Mouse (Mus musculus): ENCODE results near the gene Slc34a3.
"Not testable (repeated sequence)": the region's sequence is repeated elsewhere in the genome, so short reads cannot be mapped to it uniquely, and the experiment has no call there.

DNA sequence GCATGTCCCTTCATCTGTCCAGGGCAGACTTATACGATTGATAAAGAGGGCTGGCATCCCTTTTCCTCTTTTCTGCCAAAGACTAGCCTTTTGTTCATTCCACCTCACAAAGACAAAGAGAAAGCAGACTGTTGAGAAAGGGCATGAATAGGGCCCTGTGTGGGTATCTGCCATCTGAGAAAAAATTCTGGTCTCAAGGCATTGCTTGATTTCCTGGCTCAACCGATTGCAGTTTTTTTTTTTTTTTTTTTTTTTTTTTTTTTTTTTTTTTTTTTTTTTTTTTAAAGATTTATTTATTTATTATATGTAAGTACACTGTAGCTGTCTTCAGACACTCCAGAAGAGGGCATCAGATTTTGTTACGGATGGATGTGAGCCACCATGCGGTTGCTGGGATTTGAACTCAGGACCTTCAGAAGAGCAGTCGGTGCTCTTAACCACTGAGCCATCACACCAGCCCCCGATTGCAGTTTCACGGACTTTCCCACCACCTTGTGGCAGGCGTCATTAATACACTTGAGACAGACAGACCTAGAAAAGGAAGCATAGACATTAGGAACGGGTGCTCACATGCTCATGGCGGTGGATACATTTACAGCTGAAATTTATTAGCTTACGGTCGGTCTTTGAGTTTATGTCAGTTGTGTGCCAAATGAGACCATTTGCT, 22.4 kb upstream of the Slc34a3 start:
- TF ChIP-seq CTCF (IDR thresholded peaks at IDR 0.05; ENCODE audit: control insufficient read depth, insufficient read depth, low read length) = 0 out of 2 replicates have a peak, but pooled peaks have one; percentile 27
- TF ChIP-seq POLR2A (IDR thresholded peaks at IDR 0.05; ENCODE audit: borderline replicate concordance, control insufficient read depth, low read depth, low read length) = not testable (repeated sequence)

All from bone marrow, adult 2 months (tissue).